Mouse (Mus musculus) limb, embryonic 12.5 days (tissue): ENCODE measurements at regions not wholly inside any gene's neighbourhood (a gene's known extent, or its start where the extent isn't known, plus 50 kb on each side); places are given as distances from the start of the nearest gene placed in this dataset.
A peak's percentile ranks its signal among the peaks of the same experiment; 100 is the strongest.
"Not testable (repeated sequence)": the region's sequence is repeated elsewhere in the genome, so short reads cannot be mapped to it uniquely, and the experiment has no call there.

Source experiments
- ATAC-seq: fragments of 200-750 bp; cut with Nextera tagmentation; 2 replicates; pipeline ENCODE4 v1.8.0; 2017; ENCODE audit warnings: low read depth, moderate TSS enrichment; ENCODE audit not compliant: insufficient number of reproducible peaks, insufficient read depth, low FRiP score, low TSS enrichment
- H3K27ac ChIP-seq: fragments of 300-500 bp; sonication (generic); 2 replicates; pipeline ENCODE4 v1.5.1; 2016; ENCODE audit warnings: mild to moderate bottlenecking, moderate library complexity
- H3K27me3 ChIP-seq: fragments of 300-500 bp; sonication (generic); 2 replicates; pipeline ENCODE4 v1.6.1; 2016; ENCODE audit warnings: mild to moderate bottlenecking, moderate library complexity
- H3K36me3 ChIP-seq: fragments of 300-500 bp; sonication (generic); 2 replicates; pipeline ENCODE4 v1.6.1; 2016; ENCODE audit warnings: mild to moderate bottlenecking, moderate library complexity
- H3K4me1 ChIP-seq: fragments of 300-500 bp; sonication (generic); replicated peaks from 2 replicates; pipeline ENCODE4 v1.6.1; 2016
- H3K4me2 ChIP-seq: fragments of 300-500 bp; sonication (generic); 2 replicates; pipeline ENCODE4 v1.6.1; 2016; ENCODE audit warnings: mild to moderate bottlenecking, moderate library complexity
- H3K4me3 ChIP-seq: fragments of 300-500 bp; sonication (generic); replicated peaks from 2 replicates; pipeline ENCODE4 v1.5.1; 2016; ENCODE audit warnings: mild to moderate bottlenecking
- H3K9ac ChIP-seq: fragments of 300-500 bp; sonication (generic); replicated peaks from 2 replicates; pipeline ENCODE4 v1.6.1; 2016; ENCODE audit warnings: mild to moderate bottlenecking, moderate library complexity
- H3K9me3 ChIP-seq: fragments of 300-500 bp; sonication (generic); 2 replicates; pipeline ENCODE4 v1.6.1; 2016; ENCODE audit warnings: mild to moderate bottlenecking, moderate library complexity
- WGBS: fragments of 180-500 bp; shearing (Covaris S2); methylation state at CpG from one replicate; pipeline ENCODE4 v1.1.7; 2016; 5-methylcytosine and 5-hydroxymethylcytosine counted together

- Histone ChIP-seq H3K27ac (peak overlapping the region; percentile 18; the same call in 1 of the 2 replicates), H3K4me2 (no peak overlapping the region), H3K36me3 (no peaks in the 10 kb centered on the region), H3K9me3 (no peaks in the 10 kb centered on the region), H3K4me1 (peaks cover 25% of the 10 kb centered on the region), H3K27me3 (no peaks in the 10 kb centered on the region), H3K9ac (no peak overlapping the region), H3K4me3 (no peak overlapping the region)
- 65% methylated on average over 16 of the region's 16 CpGs for WGBS
- no peak for ATAC-seq
Measured at GRCm38 (mm10) chr2:166457381-166458172, 256.1 kb downstream of the Prex1 start.

GRCm38 (mm10) chr2:166454160-166454888 is 259.3 kb downstream of the Prex1 start:
- H3K4me1 ChIP-seq, result peaks cover 24% of the 10 kb centered on the region
- not testable (repeated sequence) for H3K36me3 ChIP-seq, H3K4me2 ChIP-seq, H3K9me3 ChIP-seq, H3K9ac ChIP-seq, H3K27me3 ChIP-seq, H3K4me3 ChIP-seq, ATAC-seq, H3K27ac ChIP-seq
- 72% methylated on average over 2 of the region's 7 CpGs for WGBS

- Histone ChIP-seq H3K4me2 (no peak overlapping the region), H3K27me3 (no peaks in the 10 kb centered on the region; the same call in 1 of the 2 replicates), H3K9ac (no peak overlapping the region), H3K36me3 (no peaks in the 10 kb centered on the region), H3K9me3 (no peaks in the 10 kb centered on the region), H3K4me3 (no peak overlapping the region), H3K4me1 (peaks cover 43% of the 10 kb centered on the region), H3K27ac (no peak overlapping the region)
- no peak for ATAC-seq
- 83% methylated on average over 7 of the region's 7 CpGs for WGBS
Measured at GRCm38 (mm10) chr2:166450964-166451363, 262.7 kb downstream of the Prex1 start.

- Histone ChIP-seq H3K9me3 (no peaks in the 10 kb centered on the region), H3K9ac (no peak overlapping the region), H3K27ac (no peak overlapping the region), H3K36me3 (no peaks in the 10 kb centered on the region), H3K4me3 (no peak overlapping the region), H3K27me3 (no peaks in the 10 kb centered on the region; the same call in 1 of the 2 replicates), H3K4me2 (no peak overlapping the region), H3K4me1 (peaks cover 48% of the 10 kb centered on the region)
- ATAC-seq, result no peak
- WGBS, result 59% methylated on average over 10 of the region's 10 CpGs
Measured at GRCm38 (mm10) chr2:166450380-166450779, 263.3 kb downstream of the Prex1 start.

DNA sequence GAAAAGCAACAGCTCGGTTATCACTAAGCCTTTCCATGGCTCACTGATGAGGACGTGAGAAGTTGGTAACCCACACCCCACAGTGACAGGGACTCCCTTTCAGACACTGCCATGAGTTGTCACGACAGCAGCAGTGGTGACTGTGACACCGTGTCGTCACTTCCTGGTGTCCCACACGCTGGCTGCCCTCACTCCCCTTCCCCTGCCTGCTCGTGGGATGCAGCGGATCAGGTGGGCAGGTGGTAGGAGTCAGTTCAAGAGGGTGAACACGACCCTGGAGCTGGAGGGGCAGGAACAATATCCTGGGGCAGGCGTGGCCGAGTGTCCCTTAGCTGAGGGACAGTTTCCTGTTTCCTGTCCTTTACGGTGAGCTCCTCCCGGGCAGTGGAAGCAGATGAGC is 264.9 kb downstream of the Prex1 start:
- Histone ChIP-seq H3K36me3 (no peaks in the 10 kb centered on the region), H3K27me3 (no peaks in the 10 kb centered on the region; the same call in 1 of the 2 replicates), H3K9ac (0 out of 2 replicates have a peak overlapping the region, but pooled peaks have one; percentile 27), H3K9me3 (no peaks in the 10 kb centered on the region), H3K4me3 (no peak overlapping the region), H3K27ac (peak overlapping the region; percentile 77), H3K4me1 (peaks cover 51% of the 10 kb centered on the region), H3K4me2 (no peak overlapping the region)
- no peak for ATAC-seq
- WGBS, result 45% methylated on average over 13 of the region's 13 CpGs

- Histone ChIP-seq H3K9ac (peak overlapping the region; percentile 27; the same call in 1 of the 2 replicates), H3K4me3 (no peak overlapping the region), H3K9me3 (no peaks in the 10 kb centered on the region), H3K36me3 (no peaks in the 10 kb centered on the region), H3K27me3 (no peaks in the 10 kb centered on the region; the same call in 1 of the 2 replicates), H3K4me1 (peaks cover 56% of the 10 kb centered on the region), H3K4me2 (no peak overlapping the region; the same call in 1 of the 2 replicates), H3K27ac (peak overlapping the region; percentile 77)
- WGBS, result 21% methylated on average over 11 of the region's 11 CpGs
- no peak for ATAC-seq
Measured at GRCm38 (mm10) chr2:166448161-166448560, 265.5 kb downstream of the Prex1 start.

- no peak overlapping the region for H3K4me2 ChIP-seq
- H3K4me3 ChIP-seq, result no peak overlapping the region
- no peaks in the 10 kb centered on the region for H3K36me3 ChIP-seq
- 0 out of 2 replicates have a peak overlapping the region, but pooled peaks have one; percentile 13 for H3K27ac ChIP-seq
- H3K9ac ChIP-seq, result no peak overlapping the region
- peaks cover 61% of the 10 kb centered on the region for H3K4me1 ChIP-seq
- 82% methylated on average over 3 of the region's 3 CpGs for WGBS
- no peaks in the 10 kb centered on the region; the same call in 1 of the 2 replicates for H3K27me3 ChIP-seq
- H3K9me3 ChIP-seq, result no peaks in the 10 kb centered on the region
- no peak for ATAC-seq
Measured at GRCm38 (mm10) chr2:166446536-166446935, 267.1 kb downstream of the Prex1 start.

DNA sequence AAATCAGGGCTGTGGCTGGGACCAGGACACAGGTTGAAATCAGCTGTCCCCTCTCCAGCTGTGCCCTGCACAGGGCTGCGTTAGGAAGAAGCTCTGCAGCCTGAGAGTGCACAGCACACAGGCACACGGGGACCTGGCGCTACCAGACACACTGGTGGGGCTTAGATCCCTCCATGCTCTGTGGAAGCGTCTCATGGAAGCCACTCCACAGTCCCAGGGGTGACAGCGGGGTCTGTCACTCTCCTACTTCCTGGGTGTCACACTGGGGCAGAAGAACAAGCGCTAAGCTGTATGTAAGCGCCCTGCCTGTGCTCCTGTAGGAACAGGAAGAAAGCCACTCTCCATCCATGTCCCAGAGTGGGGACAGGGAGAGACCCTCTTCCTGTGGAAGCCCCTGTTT is 267.8 kb downstream of the Prex1 start:
- not testable (repeated sequence) for ATAC-seq, H3K9me3 ChIP-seq, H3K9ac ChIP-seq, H3K4me2 ChIP-seq, H3K27me3 ChIP-seq, H3K4me3 ChIP-seq, H3K36me3 ChIP-seq, H3K27ac ChIP-seq
- H3K4me1 ChIP-seq, result peaks cover 61% of the 10 kb centered on the region
- WGBS, result 67% methylated on average over 7 of the region's 7 CpGs

GRCm38 (mm10) chr2:166442997-166443396 is 270.6 kb downstream of the Prex1 start:
- no peak overlapping the region for H3K4me3 ChIP-seq
- ATAC-seq, result no peak
- H3K4me1 ChIP-seq, result peaks cover 34% of the 10 kb centered on the region
- 7% methylated on average over 15 of the region's 15 CpGs for WGBS
- no peaks in the 10 kb centered on the region for H3K27me3 ChIP-seq
- peak overlapping the region; percentile 62 for H3K27ac ChIP-seq
- H3K9ac ChIP-seq, result no peak overlapping the region
- H3K9me3 ChIP-seq, result no peaks in the 10 kb centered on the region
- H3K36me3 ChIP-seq, result no peaks in the 10 kb centered on the region
- H3K4me2 ChIP-seq, result no peak overlapping the region

GRCm38 (mm10) chr2:166439847-166440775 is 273.5 kb downstream of the Prex1 start:
- H3K9me3 ChIP-seq, result no peaks in the 10 kb centered on the region
- no peak overlapping the region for H3K9ac ChIP-seq
- ATAC-seq, result no peak
- H3K4me2 ChIP-seq, result no peak overlapping the region
- H3K27ac ChIP-seq, result no peak overlapping the region
- H3K4me3 ChIP-seq, result no peak overlapping the region
- no peaks in the 10 kb centered on the region for H3K27me3 ChIP-seq
- no peaks in the 10 kb centered on the region for H3K36me3 ChIP-seq
- WGBS, result 51% methylated on average over 13 of the region's 13 CpGs
- H3K4me1 ChIP-seq, result peaks cover 13% of the 10 kb centered on the region
